Mouse (Mus musculus) granulocyte monocyte progenitor cell, adult 5-6 weeks (primary cell): ENCODE measurements at regions not wholly inside any gene's neighbourhood (a gene's known extent, or its start where the extent isn't known, plus 50 kb on each side); places are given as distances from the start of the nearest gene placed in this dataset.

Experiments used
- ATAC-seq: replicated peaks from 2 replicates; pipeline ENCODE4 v1.8.0; 2016; ENCODE audit warnings: mild to moderate bottlenecking, moderate TSS enrichment, inconsistent platforms; ENCODE audit not compliant: poor library complexity, severe bottlenecking

- no peak for ATAC-seq
Measured at GRCm38 (mm10) chr15:37060831-37061230, 53.3 kb upstream of the Zfp706 start.
